Mouse (Mus musculus) limb, embryonic 12.5 days (tissue): ENCODE results near the gene Smad6. TPM values are rescaled to one million over a fixed set of nuclear protein-coding genes. Genes with fewer than 3 reads are reported as not detected.

Source experiments
- ATAC-seq: fragments of 200-750 bp; cut with Nextera tagmentation; 2 replicates; pipeline ENCODE4 v1.8.0; 2017; ENCODE audit warnings: low read depth, moderate TSS enrichment; ENCODE audit not compliant: insufficient number of reproducible peaks, insufficient read depth, low FRiP score, low TSS enrichment
- H3K27ac ChIP-seq: fragments of 300-500 bp; sonication (generic); 2 replicates; pipeline ENCODE4 v1.5.1; 2016; ENCODE audit warnings: mild to moderate bottlenecking, moderate library complexity
- H3K27me3 ChIP-seq: fragments of 300-500 bp; sonication (generic); 2 replicates; pipeline ENCODE4 v1.6.1; 2016; ENCODE audit warnings: mild to moderate bottlenecking, moderate library complexity
- H3K36me3 ChIP-seq: fragments of 300-500 bp; sonication (generic); 2 replicates; pipeline ENCODE4 v1.6.1; 2016; ENCODE audit warnings: mild to moderate bottlenecking, moderate library complexity
- H3K4me1 ChIP-seq: fragments of 300-500 bp; sonication (generic); replicated peaks from 2 replicates; pipeline ENCODE4 v1.6.1; 2016
- H3K4me2 ChIP-seq: fragments of 300-500 bp; sonication (generic); 2 replicates; pipeline ENCODE4 v1.6.1; 2016; ENCODE audit warnings: mild to moderate bottlenecking, moderate library complexity
- H3K4me3 ChIP-seq: fragments of 300-500 bp; sonication (generic); replicated peaks from 2 replicates; pipeline ENCODE4 v1.5.1; 2016; ENCODE audit warnings: mild to moderate bottlenecking
- H3K9ac ChIP-seq: fragments of 300-500 bp; sonication (generic); replicated peaks from 2 replicates; pipeline ENCODE4 v1.6.1; 2016; ENCODE audit warnings: mild to moderate bottlenecking, moderate library complexity
- H3K9me3 ChIP-seq: fragments of 300-500 bp; sonication (generic); 2 replicates; pipeline ENCODE4 v1.6.1; 2016; ENCODE audit warnings: mild to moderate bottlenecking, moderate library complexity
- WGBS: fragments of 180-500 bp; shearing (Covaris S2); methylation state at CpG from one replicate; pipeline ENCODE4 v1.1.7; 2016; 5-methylcytosine and 5-hydroxymethylcytosine counted together
- polyA plus RNA-seq: library from polyadenylated mRNA; unstranded; fragments of >200 nt; fragmentation: Nextera tagmentation; extraction: Ambion mirVana; gene quantifications from 2 replicates; pipeline ENCODE4 v1.2.1, GENCODE M21; 2016

Smad6 gene
- polyA plus RNA-seq, 1 experiment from 2014 or later = 23.9 TPM

GRCm38 (mm10) chr9:64020606-64021318 lies 1.1 kb downstream of the Smad6 start:
- H3K4me2 ChIP-seq = peak overlapping the region; percentile 96
- peaks cover 8% of the 10 kb centered on the region; the same call in 1 of the 2 replicates for H3K36me3 ChIP-seq
- no peaks in the 10 kb centered on the region for H3K9me3 ChIP-seq
- WGBS = under 1% methylated on average over 89 of the region's 89 CpGs
- peak overlapping the region; percentile 98 for H3K27ac ChIP-seq
- no peak for ATAC-seq
- peak overlapping the region; percentile 100 for H3K9ac ChIP-seq
- peaks cover 52% of the 10 kb centered on the region for H3K4me1 ChIP-seq
- no peaks in the 10 kb centered on the region for H3K27me3 ChIP-seq
- peak overlapping the region; percentile 96 for H3K4me3 ChIP-seq

- Histone ChIP-seq H3K4me2 (peak overlapping the region; percentile 96), H3K4me3 (peak overlapping the region; percentile 96), H3K4me1 (peaks cover 58% of the 10 kb centered on the region), H3K9ac (peak overlapping the region; percentile 100), H3K36me3 (peaks cover 11% of the 10 kb centered on the region; the same call in 1 of the 2 replicates), H3K27me3 (no peaks in the 10 kb centered on the region), H3K27ac (peak overlapping the region; percentile 98), H3K9me3 (no peaks in the 10 kb centered on the region)
- ATAC-seq = no peak
- under 1% methylated on average over 50 of the region's 50 CpGs for WGBS
Observed at GRCm38 (mm10) chr9:64020171-64020605, 1.7 kb downstream of the Smad6 start.

GRCm38 (mm10) chr9:64019036-64019886 lies 2.6 kb downstream of the Smad6 start:
- Histone ChIP-seq H3K9me3 (no peaks in the 10 kb centered on the region), H3K4me3 (peak overlapping the region; percentile 96), H3K27me3 (no peaks in the 10 kb centered on the region), H3K9ac (peak overlapping the region; percentile 100), H3K4me1 (peaks cover 58% of the 10 kb centered on the region), H3K4me2 (peak overlapping the region; percentile 96), H3K27ac (peak overlapping the region; percentile 98), H3K36me3 (peaks cover 17% of the 10 kb centered on the region; the same call in 1 of the 2 replicates)
- ATAC-seq = no peak
- 1% methylated on average over 10 of the region's 10 CpGs for WGBS

- peak overlapping the region; percentile 100 for H3K9ac ChIP-seq
- H3K9me3 ChIP-seq = no peaks in the 10 kb centered on the region
- no peaks in the 10 kb centered on the region for H3K27me3 ChIP-seq
- peaks cover 25% of the 10 kb centered on the region for H3K36me3 ChIP-seq
- peak overlapping the region; percentile 96 for H3K4me3 ChIP-seq
- H3K4me2 ChIP-seq = peak overlapping the region; percentile 96
- ATAC-seq = peak; percentile 73
- WGBS = under 1% methylated on average over 23 of the region's 23 CpGs
- H3K27ac ChIP-seq = peak overlapping the region; percentile 98
- peaks cover 55% of the 10 kb centered on the region for H3K4me1 ChIP-seq
Observed at GRCm38 (mm10) chr9:64017861-64018793, 3.7 kb downstream of the Smad6 start.

- peaks cover 55% of the 10 kb centered on the region for H3K4me1 ChIP-seq
- 1% methylated on average over 25 of the region's 25 CpGs for WGBS
- H3K9ac ChIP-seq = peak overlapping the region; percentile 100; the same call in 1 of the 2 replicates
- no peaks in the 10 kb centered on the region for H3K27me3 ChIP-seq
- no peak for ATAC-seq
- H3K4me2 ChIP-seq = peak overlapping the region; percentile 96
- peak overlapping the region; percentile 96 for H3K4me3 ChIP-seq
- peaks cover 38% of the 10 kb centered on the region for H3K36me3 ChIP-seq
- peaks cover 6% of the 10 kb centered on the region for H3K9me3 ChIP-seq
- H3K27ac ChIP-seq = peak overlapping the region; percentile 68
Observed at GRCm38 (mm10) chr9:64016648-64017400, 5.0 kb downstream of the Smad6 start.

GRCm38 (mm10) chr9:64016092-64016491 lies 5.8 kb downstream of the Smad6 start:
- H3K4me3 ChIP-seq = 0 out of 2 replicates have a peak overlapping the region, but pooled peaks have one; percentile 96
- 65% methylated on average over 7 of the region's 7 CpGs for WGBS
- no peaks in the 10 kb centered on the region for H3K27me3 ChIP-seq
- peak overlapping the region; percentile 68; the same call in 1 of the 2 replicates for H3K27ac ChIP-seq
- H3K36me3 ChIP-seq = peaks cover 45% of the 10 kb centered on the region
- H3K9me3 ChIP-seq = peaks cover 11% of the 10 kb centered on the region
- peaks cover 55% of the 10 kb centered on the region for H3K4me1 ChIP-seq
- H3K4me2 ChIP-seq = peak overlapping the region; percentile 96
- H3K9ac ChIP-seq = no peak overlapping the region
- no peak for ATAC-seq

GRCm38 (mm10) chr9:64014801-64015200 lies 7.1 kb downstream of the Smad6 start:
- H3K27ac ChIP-seq = no peak overlapping the region
- H3K4me1 ChIP-seq = peaks cover 55% of the 10 kb centered on the region
- peaks cover 11% of the 10 kb centered on the region for H3K9me3 ChIP-seq
- no peak overlapping the region for H3K4me3 ChIP-seq
- no peak overlapping the region for H3K4me2 ChIP-seq
- no peak overlapping the region for H3K9ac ChIP-seq
- H3K36me3 ChIP-seq = peaks cover 56% of the 10 kb centered on the region
- ATAC-seq = no peak
- no peaks in the 10 kb centered on the region for H3K27me3 ChIP-seq
- WGBS = 71% methylated on average over 6 of the region's 6 CpGs

GRCm38 (mm10) chr9:64011356-64011755 lies 10.5 kb downstream of the Smad6 start:
- Histone ChIP-seq H3K4me3 (no peak overlapping the region), H3K27me3 (no peaks in the 10 kb centered on the region), H3K9me3 (peaks cover 11% of the 10 kb centered on the region), H3K9ac (no peak overlapping the region), H3K4me1 (peaks cover 29% of the 10 kb centered on the region), H3K36me3 (peaks cover 86% of the 10 kb centered on the region), H3K27ac (no peak overlapping the region), H3K4me2 (no peak overlapping the region)
- 100% methylated on average over 1 of the region's 1 CpGs for WGBS
- no peak for ATAC-seq

GRCm38 (mm10) chr9:64002981-64003380 lies 18.9 kb downstream of the Smad6 start:
- H3K36me3 ChIP-seq = peaks cover 97% of the 10 kb centered on the region
- H3K9me3 ChIP-seq = no peaks in the 10 kb centered on the region
- WGBS = 87% methylated on average over 7 of the region's 7 CpGs
- H3K4me1 ChIP-seq = peaks cover 41% of the 10 kb centered on the region
- H3K27me3 ChIP-seq = no peaks in the 10 kb centered on the region
- no peak overlapping the region for H3K4me2 ChIP-seq
- peak overlapping the region; percentile 29; the same call in 1 of the 2 replicates for H3K27ac ChIP-seq
- no peak overlapping the region for H3K9ac ChIP-seq
- H3K4me3 ChIP-seq = no peak overlapping the region
- no peak for ATAC-seq

GRCm38 (mm10) chr9:64001081-64001480 lies 20.8 kb downstream of the Smad6 start:
- H3K27me3 ChIP-seq = no peaks in the 10 kb centered on the region
- no peak overlapping the region for H3K4me3 ChIP-seq
- ATAC-seq = no peak
- no peak overlapping the region for H3K27ac ChIP-seq
- H3K9me3 ChIP-seq = no peaks in the 10 kb centered on the region
- WGBS = 89% methylated on average over 7 of the region's 7 CpGs
- H3K36me3 ChIP-seq = peaks cover 96% of the 10 kb centered on the region
- no peak overlapping the region for H3K9ac ChIP-seq
- no peak overlapping the region for H3K4me2 ChIP-seq
- H3K4me1 ChIP-seq = peaks cover 49% of the 10 kb centered on the region
